ENCODE assay signal across 8 mouse cellular contexts in genomic region chr12:13249573-13249919, GRCm38 (mm10). TPM values are rescaled to one million over a fixed set of nuclear protein-coding genes. Genes with fewer than 3 reads are reported as not detected.
DNase-seq lines count a peak whose midpoint lies in the region; ATAC-seq and TF ChIP-seq lines count a peak whose summit lies in the region.

No protein-coding gene starts in this region.

- DNase-seq in neural tube, embryonic 11.5 days (ENCODE audit: low spot score): no peak
- DNase-seq in neural tube, embryonic 10.5 days (ENCODE audit: extremely low spot score, low spot score): no peak
- DNase-seq in liver, embryonic 13.5 days: no peak
- no peak for DNase-seq in stomach, postnatal 0 days (ENCODE audit: low spot score)
- DNase-seq in left cerebral cortex, postnatal 10 days (ENCODE audit: extremely low spot score in 1 of 2, low spot score in 2 of 2): no peak
- no peak for DNase-seq in embryo, embryonic 9.5 days (ENCODE audit: extremely low spot score)

- TF ChIP-seq EP300 in stomach, postnatal 0 days (optimal IDR thresholded peaks at IDR 0.05): no peak

- intact Hi-C loops in left cerebral cortex, postnatal 10 days (cut with DNase I): no loop called here

- no peak for TF ChIP-seq CTCF in stomach, postnatal 0 days (IDR thresholded peaks at IDR 0.05; ENCODE audit: low read depth)

- peaks cover 8% of the 10 kb centered on the region for H3K27me3 ChIP-seq in erythroblast, embryonic 14.5 days (ENCODE audit: control insufficient read depth)
- no peaks in the 10 kb centered on the region for H3K27me3 ChIP-seq in neural tube, embryonic 11.5 days (ENCODE audit: control insufficient read depth, insufficient read depth, low read length)
- H3K27me3 ChIP-seq in liver, embryonic 13.5 days: 0 out of 2 replicates have a peak, but pooled peaks cover 3% of the 10 kb centered on the region
- no peaks in the 10 kb centered on the region for H3K27me3 ChIP-seq in stomach, postnatal 0 days (ENCODE audit: control insufficient read depth, insufficient read depth, low read length)

- peaks cover 23% of the 10 kb centered on the region for H3K4me1 ChIP-seq in erythroblast, embryonic 14.5 days (ENCODE audit: control insufficient read depth)
- H3K4me1 ChIP-seq in neural tube, embryonic 11.5 days (ENCODE audit: control insufficient read depth, insufficient read depth, low read length): no peaks in the 10 kb centered on the region
- H3K4me1 ChIP-seq in liver, embryonic 13.5 days (replicated peaks): peaks cover 19% of the 10 kb centered on the region
- H3K4me1 ChIP-seq in stomach, postnatal 0 days (replicated peaks; ENCODE audit: control insufficient read depth, insufficient read depth): no peaks in the 10 kb centered on the region

- H3K4me2 ChIP-seq in neural tube, embryonic 11.5 days (ENCODE audit: low read depth): peak overlapping the region; percentile 48
- peak overlapping the region; percentile 60 for H3K4me2 ChIP-seq in liver, embryonic 13.5 days
- peak overlapping the region; percentile 62 for H3K4me2 ChIP-seq in stomach, postnatal 0 days (replicated peaks; ENCODE audit: low read depth)

- H3K36me3 ChIP-seq in erythroblast, embryonic 14.5 days (ENCODE audit: control insufficient read depth): peaks cover 18% of the 10 kb centered on the region
- H3K36me3 ChIP-seq in neural tube, embryonic 11.5 days (ENCODE audit: control insufficient read depth, insufficient read depth, low read length): no peaks in the 10 kb centered on the region
- peaks cover 8% of the 10 kb centered on the region for H3K36me3 ChIP-seq in liver, embryonic 13.5 days
- no peaks in the 10 kb centered on the region for H3K36me3 ChIP-seq in stomach, postnatal 0 days (ENCODE audit: control insufficient read depth, insufficient read depth, low read length)

- H3K27ac ChIP-seq in neural tube, embryonic 11.5 days (ENCODE audit: low read depth, low read length): no peak overlapping the region
- H3K27ac ChIP-seq in liver, embryonic 13.5 days: no peak overlapping the region
- peak overlapping the region; percentile 92 for H3K27ac ChIP-seq in stomach, postnatal 0 days (replicated peaks)

- WGBS in neural tube, embryonic 11.5 days: 94% methylated on average over 3 of the region's 3 CpGs
- WGBS in liver, embryonic 13.5 days (ENCODE audit: insufficient replicate concordance): 78% methylated on average over 3 of the region's 3 CpGs
- WGBS in stomach, postnatal 0 days: 75% methylated on average over 3 of the region's 3 CpGs

- no peak overlapping the region; the same call in 1 of the 2 replicates for H3K9ac ChIP-seq in neural tube, embryonic 11.5 days (ENCODE audit: low read length)
- H3K9ac ChIP-seq in liver, embryonic 13.5 days: peak overlapping the region; percentile 88
- H3K9ac ChIP-seq in stomach, postnatal 0 days (ENCODE audit: low read length): peak overlapping the region; percentile 94; the same call in 1 of the 2 replicates

- no peaks in the 10 kb centered on the region for H3K9me3 ChIP-seq in erythroblast, embryonic 14.5 days (ENCODE audit: control insufficient read depth, low read length)
- no peaks in the 10 kb centered on the region for H3K9me3 ChIP-seq in neural tube, embryonic 11.5 days (ENCODE audit: control insufficient read depth, low read length)
- no peaks in the 10 kb centered on the region for H3K9me3 ChIP-seq in liver, embryonic 13.5 days (replicated peaks)
- no peaks in the 10 kb centered on the region for H3K9me3 ChIP-seq in stomach, postnatal 0 days (ENCODE audit: control insufficient read depth, low read length)

- ATAC-seq in erythroblast, adult 5-6 weeks (replicated peaks; ENCODE audit: low FRiP score, poor library complexity, severe bottlenecking): no peak
- ATAC-seq in neural tube, embryonic 11.5 days (ENCODE audit: insufficient read depth, low FRiP score, low TSS enrichment): 0 out of 2 replicates have a peak, but pooled peaks have one; percentile 21
- no peak for ATAC-seq in liver, embryonic 13.5 days (ENCODE audit: low read depth)
- ATAC-seq in stomach, postnatal 0 days (ENCODE audit: low FRiP score, low TSS enrichment): no peak

- H3K4me3 ChIP-seq in erythroblast, embryonic 14.5 days (replicated peaks): peak overlapping the region; percentile 100
- H3K4me3 ChIP-seq in neural tube, embryonic 11.5 days (ENCODE audit: low read depth, low read length): peak overlapping the region; percentile 89
- peak overlapping the region; percentile 89 for H3K4me3 ChIP-seq in liver, embryonic 13.5 days (replicated peaks)
- peak overlapping the region; percentile 93 for H3K4me3 ChIP-seq in stomach, postnatal 0 days (ENCODE audit: low read depth, low read length)

RNA-seq across cellular contexts. Expression of gene Ddx1, which starts 0.5 kb away (rescaled TPM):
- polyA plus RNA-seq in erythroblast, embryonic 14.5 days (2012): 0.50 and 0.68 TPM in 2 replicates
- 10.4 and 30.9 TPM in 2 replicates for total RNA-seq in erythroblast, adult 5-6 weeks (2015; ENCODE audit: low replicate concordance)
- total RNA-seq in erythroblast, adult 5-6 weeks (2017; ENCODE audit: low replicate concordance): 23.3 and 53.0 TPM in 2 replicates
- 209 and 215 TPM in 2 replicates for polyA plus RNA-seq in neural tube, embryonic 11.5 days (2014; fragmentation: Nextera tagmentation; extraction: Ambion mirVana)
- polyA plus RNA-seq in liver, embryonic 13.5 days (2015; fragmentation: Nextera tagmentation; extraction: Ambion mirVana): 76.1 and 91.2 TPM in 2 replicates
- polyA plus RNA-seq in stomach, postnatal 0 days (2015; fragmentation: Nextera tagmentation; extraction: Ambion mirVana): 61.3 and 62.4 TPM in 2 replicates
- total RNA-seq in left cerebral cortex, postnatal 10 days (2021): 100 to 1,000 TPM; 136 to 148 TPM

RNA-seq across cellular contexts. Expression of gene Nbas, which starts 19.4 kb away (rescaled TPM):
- 0.66 and 0.97 TPM in 2 replicates for polyA plus RNA-seq in erythroblast, embryonic 14.5 days (2012)
- total RNA-seq in erythroblast, adult 5-6 weeks (2015; ENCODE audit: low replicate concordance): 1.3 TPM in 2 replicates
- 3.8 and 4.2 TPM in 2 replicates for total RNA-seq in erythroblast, adult 5-6 weeks (2017; ENCODE audit: low replicate concordance)
- polyA plus RNA-seq in neural tube, embryonic 11.5 days (2014; fragmentation: Nextera tagmentation; extraction: Ambion mirVana): 19.2 and 20.3 TPM in 2 replicates
- polyA plus RNA-seq in liver, embryonic 13.5 days (2015; fragmentation: Nextera tagmentation; extraction: Ambion mirVana): 5.4 and 5.5 TPM in 2 replicates
- 9.1 and 11.5 TPM in 2 replicates for polyA plus RNA-seq in stomach, postnatal 0 days (2015; fragmentation: Nextera tagmentation; extraction: Ambion mirVana)
- total RNA-seq in left cerebral cortex, postnatal 10 days (2021): 10 to 100 TPM; 30.8 to 33.0 TPM

Comparison
In these comparisons a context has a peak if more than half of its experiments do, and no peak if none do; other contexts are left out.
1. RNA of gene Ddx1, which starts 0.5 kb away (polyA plus RNA-seq): 209 to 215 TPM in neural tube, embryonic 11.5 days, 76.1 to 91.2 TPM in liver, embryonic 13.5 days and 61.3 to 62.4 TPM in stomach, postnatal 0 days; 0.50 to 0.68 TPM in erythroblast, embryonic 14.5 days; every median in the first group is over 10 times any median in the second.
2. Peak in every context shown above with its lines, with median percentiles within 50 percentile points of each other: H3K4me3 ChIP-seq and H3K4me2 ChIP-seq.